Mouse (Mus musculus) erythroblast, embryonic 14.5 days (primary cell): Measurements from ENCODE around the gene Fancg.

Source experiments
- GATA1 ChIP-seq: IDR thresholded peaks from 2 replicates; pipeline ENCODE4 v1.6.1; 2012; ENCODE audit warnings: low read length, inconsistent platforms, mixed read lengths
- TAL1 ChIP-seq: IDR thresholded peaks from 3 replicates; pipeline ENCODE4 v1.6.1; 2012; ENCODE audit warnings: low read length, inconsistent platforms, mixed read lengths

GRCm38 (mm10) chr4:42961592-42961991 is 48.7 kb downstream of the Fancg start:
- TF ChIP-seq GATA1, result no peak
- TF ChIP-seq TAL1, result no peak
